Mouse (Mus musculus): ENCODE data around the gene Dad1.

Dad1 gene

DNA sequence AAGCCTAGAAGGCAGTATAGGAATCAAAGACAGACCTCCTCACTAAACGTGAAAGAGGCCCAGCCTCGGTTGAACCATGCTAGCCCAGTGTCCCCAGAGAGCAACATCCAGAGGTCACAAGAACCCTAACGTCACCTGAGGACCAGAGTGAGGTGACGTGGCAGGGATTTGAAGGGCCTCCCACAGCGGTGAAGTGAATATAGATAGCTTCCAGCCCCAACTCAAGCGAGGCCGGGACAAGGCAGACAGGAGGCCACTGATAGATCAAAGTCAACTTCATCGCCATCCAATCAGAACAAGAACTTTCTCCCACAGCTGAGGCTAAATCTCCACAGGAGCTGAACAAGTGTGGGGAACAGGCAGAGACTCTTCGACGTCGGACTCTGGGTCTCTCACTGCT, 28.2 kb downstream of the Dad1 start:
- no peak for DNase-seq (ENCODE audit: low spot score in 2 of 2)

DNA sequence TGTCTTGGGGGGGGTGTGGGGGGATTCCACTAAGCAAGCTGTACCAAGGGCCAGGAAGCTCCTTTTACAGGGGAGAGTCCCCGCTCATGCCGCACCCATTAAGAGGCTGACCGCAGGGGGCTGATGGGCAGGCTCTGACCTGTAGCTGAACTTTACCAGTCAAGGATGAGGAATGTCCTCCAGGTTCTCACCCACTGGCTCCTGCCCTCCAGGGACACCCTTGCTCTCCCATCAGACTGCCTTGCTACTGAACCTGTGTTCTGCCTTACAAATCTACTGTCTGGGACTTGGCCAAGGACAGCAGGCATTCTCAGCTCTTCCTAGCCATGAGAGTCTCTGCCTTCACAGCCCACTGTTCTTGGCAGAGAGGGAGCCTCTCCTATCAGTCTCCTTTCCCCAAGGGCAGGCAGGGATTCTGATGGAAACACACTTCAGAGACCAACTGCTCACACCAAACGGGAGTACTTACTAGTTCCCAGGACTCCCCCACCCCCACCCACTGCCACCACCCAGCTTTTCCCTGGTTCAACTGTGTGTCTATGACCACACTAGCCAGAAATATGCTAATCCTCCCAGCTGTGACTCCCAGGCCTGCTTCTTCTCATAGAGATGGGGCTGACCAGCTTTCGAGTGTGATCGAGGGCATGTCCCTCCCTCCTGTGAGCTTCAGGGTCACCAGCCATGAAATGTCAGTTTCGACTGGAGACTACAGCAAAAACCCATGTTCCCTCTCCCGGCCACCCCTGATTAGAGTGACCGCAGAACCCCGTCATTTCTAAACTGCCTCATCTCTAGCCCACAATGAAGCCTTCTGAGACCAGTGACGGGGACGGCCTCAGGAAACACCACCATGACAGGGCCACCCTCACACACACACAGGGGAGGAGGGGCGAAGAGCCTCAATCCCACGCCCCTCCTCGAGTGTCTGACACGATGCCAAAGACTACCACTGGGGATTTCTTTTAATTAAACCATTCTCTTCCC, 29.1 kb downstream of the Dad1 start:
- no peak for DNase-seq (ENCODE audit: low spot score in 2 of 2)

DNA sequence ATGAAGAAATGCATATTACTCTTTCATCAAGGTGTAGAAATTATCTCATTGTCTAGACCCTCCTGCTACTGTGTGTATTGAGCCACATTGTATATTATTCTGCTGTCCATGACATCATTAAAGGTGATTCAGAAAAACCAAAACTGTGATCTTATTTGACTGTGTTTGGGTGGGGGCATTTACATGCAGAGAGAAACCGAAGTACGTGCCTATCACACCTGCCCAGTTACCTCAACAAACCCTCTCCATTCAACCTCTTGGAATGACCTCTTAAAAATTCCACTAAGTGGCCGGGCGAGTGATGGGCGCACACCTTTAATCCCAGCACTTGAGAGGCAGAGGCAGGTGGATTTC, 29.9 kb downstream of the Dad1 start:
- no peak for DNase-seq (ENCODE audit: low spot score in 2 of 2)

DNA sequence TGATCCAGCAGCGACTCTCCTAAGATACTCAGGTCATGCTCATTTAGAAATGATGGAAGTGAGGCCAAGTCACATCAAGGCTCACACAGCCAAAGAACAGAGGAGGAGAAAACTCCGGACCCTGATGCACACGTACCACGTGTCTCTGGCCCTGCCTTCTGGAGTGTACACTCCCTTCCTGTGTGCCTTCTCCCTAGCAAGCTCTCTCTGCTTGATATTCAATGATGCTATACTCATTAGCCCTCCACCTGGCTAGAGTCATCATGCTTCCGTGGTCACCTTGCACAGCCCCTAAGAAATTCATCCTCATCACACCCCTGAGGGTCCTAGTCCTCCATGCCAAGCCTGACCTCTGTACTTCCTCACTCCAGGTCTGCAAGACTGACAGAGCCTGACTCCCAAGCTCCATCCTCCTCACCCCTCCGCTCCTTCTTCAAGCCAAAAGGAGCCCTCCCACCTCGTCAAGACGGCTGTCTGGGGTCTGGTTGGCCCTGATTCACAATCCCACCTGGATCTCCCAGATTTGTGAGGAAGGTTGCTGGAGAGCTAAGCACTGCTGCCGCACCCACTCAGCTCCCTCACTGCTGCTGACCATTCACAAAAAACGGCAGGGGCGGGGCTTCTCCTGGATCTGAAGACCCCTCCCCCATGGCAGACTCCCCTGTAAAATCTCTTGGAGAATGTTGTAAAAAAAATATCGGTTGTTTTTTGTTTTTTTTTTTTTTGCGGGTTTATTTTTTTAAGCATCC, 30.4 kb downstream of the Dad1 start:
- DNase-seq (ENCODE audit: low spot score in 2 of 2): no peak

DNA sequence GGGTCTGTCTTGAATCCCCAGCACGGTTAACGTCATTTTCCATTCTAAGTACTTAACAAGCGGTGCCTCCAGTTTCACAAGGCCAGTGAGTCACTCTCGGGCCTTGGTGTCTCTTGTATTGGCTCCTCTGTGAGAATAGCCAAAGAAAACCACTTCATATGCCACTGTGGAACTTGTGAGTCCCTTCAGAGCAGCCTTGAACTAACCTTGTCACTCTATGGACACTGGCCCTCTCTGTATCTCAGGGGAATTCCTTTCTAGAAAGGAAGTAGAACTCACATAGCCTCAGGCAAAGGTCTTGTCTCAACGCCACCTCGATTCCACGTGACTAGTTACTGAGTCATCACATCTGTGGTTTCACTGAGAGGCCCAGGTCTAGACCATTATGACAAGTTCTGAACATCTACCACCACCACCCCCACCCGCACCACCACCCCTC, 31.6 kb downstream of the Dad1 start:
- DNase-seq (ENCODE audit: low spot score in 2 of 2): no peak

DNA sequence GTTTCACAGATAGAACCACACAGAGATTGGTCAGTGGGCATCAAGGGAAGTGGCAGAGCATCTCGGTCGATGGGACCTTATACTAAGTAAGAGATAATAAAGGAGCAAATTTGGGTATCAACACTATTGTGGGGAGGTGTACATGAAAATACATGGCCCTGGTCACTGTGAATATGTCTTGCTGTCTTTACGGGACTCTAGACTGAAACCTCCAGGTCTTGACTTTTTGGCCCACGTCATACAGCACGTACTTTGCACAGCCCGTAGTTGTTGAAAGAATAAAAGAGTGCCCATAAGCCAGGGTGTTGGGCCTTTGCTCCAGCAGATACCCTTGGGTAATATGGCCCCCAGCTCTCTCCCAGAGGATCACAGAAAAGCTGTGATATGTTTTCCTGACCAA, 32.3 kb downstream of the Dad1 start:
- DNase-seq (ENCODE audit: low spot score in 2 of 2): no peak

DNA sequence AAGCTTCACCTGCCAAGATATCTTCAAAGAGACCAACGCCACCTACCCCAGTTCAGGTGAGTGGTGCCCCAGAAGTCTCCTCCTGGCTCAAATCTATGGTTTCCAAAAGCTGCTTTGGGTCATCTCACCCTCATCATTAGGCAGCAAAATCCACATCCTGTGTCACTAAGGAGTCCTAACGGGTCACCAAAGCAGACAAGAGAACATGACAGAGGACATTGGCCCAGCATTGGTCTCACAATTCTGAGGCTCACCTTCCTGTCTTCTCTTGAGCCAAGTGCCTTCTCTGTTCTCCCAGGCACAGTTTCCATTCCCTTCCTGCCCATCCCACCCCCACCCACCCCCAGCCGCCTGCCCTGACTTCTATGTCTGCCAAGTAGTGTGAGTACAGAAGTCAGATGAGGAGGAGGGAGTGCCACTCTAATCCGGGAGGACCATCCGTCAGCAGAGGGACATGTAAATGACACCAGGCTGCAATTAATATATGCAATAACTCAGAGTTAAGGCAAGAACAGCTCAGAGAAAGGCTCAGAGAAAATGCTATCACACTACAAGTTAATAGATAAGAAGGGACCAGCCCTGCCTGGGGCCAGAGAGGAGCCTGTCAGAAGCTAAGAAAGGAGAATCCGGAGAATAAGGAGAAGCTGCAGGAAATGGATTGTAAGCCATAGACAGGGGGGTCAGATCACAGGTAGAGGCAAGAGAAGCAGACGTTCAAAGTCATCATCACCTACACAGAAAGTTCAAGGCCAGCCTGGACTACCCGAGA, 33.0 kb downstream of the Dad1 start:
- DNase-seq (ENCODE audit: low spot score in 2 of 2): no peak

DNA sequence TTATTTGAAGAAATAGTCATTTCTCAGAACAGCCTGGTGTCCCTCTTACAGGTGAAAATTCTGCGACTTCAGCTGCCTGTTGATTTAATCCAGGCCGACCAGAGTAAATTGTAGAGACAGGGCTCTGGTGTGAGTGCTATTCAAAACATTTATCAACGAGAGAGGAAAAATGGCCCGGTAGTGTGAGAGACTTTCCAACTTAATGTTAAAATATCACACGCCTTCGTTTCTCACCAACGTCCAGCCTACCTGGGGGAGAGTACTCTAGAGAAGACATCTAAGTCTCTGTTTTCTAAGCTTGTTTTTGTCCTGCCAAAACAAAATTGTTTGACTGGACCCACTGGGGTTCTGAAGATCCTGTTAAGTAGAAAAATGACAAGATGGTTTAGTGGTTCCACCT, 34.1 kb downstream of the Dad1 start:
- no peak for DNase-seq (ENCODE audit: low spot score in 2 of 2)

DNA sequence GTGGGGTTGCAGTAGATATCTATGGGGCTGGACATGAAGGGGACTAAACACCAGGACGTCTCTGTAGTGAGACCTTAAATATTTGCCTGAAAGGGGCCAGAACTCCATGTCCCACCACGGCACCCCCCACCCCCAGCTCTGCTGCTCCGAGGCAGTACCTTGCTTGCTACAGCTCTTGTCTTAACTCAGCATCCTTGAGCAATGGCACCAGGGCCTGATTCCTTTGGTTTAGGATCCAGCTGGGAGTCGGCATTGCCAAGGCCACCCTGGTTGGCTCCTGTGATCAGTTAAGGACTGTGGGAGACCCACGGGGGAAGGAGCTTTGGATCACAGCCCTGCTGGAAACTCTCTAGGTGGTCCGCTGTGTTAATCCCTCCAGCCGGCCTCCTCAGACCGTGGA, 34.6 kb downstream of the Dad1 start:
- no peak for DNase-seq (ENCODE audit: low spot score in 2 of 2)

DNA sequence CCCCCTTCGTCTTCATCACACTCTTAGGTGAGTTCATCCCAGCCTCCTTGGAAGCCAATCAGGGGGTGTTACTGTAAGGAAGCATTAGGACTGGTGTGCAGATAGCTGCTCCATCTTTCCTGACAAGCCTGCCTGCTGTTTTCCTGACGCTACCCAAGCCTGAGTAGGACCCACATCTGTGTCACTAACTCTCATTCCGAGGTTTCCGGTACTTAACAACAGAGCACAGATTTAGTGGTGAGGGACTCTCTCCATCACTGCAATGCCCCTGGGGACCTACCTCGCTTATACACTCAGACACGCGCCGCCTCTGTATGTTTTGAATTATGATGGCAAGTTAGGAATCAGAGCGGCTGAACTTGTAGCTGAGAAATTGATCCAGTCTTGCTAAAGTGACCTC, 35.2 kb downstream of the Dad1 start:
- no peak for DNase-seq (ENCODE audit: low spot score in 2 of 2)

DNA sequence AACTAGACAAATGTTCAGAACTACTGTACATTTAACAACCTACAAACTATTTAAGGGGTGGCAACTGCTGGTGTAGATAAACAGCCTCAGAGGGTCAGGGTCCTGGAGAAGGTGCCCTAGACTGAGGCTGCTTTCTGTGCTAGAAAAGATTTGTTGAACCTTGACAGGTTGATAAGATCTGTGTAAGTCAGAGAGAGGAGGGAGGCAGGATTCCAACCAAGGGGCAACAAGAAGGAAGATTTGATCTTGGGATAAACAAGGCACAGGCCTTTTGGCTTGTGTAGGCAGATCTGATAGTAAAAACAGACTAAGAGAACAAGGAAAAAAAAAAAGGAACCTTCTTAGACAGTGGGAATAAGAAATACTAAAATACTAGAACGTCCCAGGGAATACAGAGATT, 35.7 kb downstream of the Dad1 start:
- no peak for DNase-seq (ENCODE audit: low spot score in 2 of 2)

DNA sequence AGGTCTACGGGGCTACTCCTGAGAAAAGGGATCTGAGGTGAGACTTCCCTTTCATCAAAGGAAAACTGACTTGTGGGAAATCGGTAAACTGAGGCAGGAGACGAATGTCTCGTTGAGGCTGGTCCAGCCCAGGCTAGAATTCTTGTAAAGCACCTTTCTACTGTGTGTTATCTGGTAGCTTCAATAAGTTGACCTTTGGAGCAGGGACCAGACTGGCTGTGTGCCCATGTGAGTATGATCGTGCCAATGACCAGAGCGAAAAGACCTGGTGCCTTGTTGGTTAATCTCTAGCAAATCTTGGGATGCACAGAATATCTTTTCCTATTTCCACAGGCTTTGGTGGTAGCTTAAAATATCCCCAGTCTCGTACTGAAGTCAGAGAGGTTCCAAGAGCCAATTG, 37.8 kb downstream of the Dad1 start:
- DNase-seq (ENCODE audit: low spot score in 2 of 2): no peak

DNA sequence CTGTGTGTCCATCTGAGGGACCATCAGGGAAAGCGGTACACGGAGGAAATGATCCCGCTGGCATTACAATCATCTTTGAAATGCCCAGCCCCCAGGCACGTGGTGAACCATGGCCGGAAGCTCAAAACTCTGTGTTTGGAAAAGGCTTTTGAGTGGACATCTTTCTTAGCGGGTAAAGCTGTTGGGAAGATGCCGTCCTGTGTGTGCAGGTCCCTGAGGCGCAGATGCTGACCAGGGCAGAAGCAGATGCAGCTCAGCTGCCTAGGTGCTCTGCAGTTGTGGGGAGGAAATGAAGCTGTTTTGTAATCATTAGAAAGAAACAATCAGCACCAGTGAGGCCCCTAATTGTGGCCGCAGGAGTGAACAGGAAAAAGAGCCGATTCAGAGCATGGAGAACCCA, 39.0 kb downstream of the Dad1 start:
- no peak for DNase-seq (ENCODE audit: low spot score in 2 of 2)

DNA sequence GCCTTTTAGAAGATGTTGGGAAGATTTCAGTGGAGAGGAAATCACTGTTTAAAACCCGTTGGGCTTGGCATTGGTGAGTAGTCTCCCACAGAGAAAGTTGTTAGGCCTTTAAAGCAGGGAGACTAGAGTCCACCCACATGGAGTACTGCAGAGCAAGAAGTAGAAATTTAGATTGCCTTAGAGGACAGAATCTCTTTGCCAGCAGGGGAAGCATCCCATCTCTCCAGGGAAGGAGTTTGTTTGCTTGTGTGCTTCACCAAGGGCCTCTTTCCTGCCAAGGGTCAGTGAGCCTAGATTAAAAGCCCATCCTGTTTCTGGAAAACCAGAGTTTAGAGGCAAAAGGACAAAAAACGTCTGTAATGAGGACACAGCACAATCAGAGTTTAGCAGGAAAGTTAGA, 39.4 kb downstream of the Dad1 start:
- no peak for DNase-seq (ENCODE audit: low spot score in 2 of 2)

DNA sequence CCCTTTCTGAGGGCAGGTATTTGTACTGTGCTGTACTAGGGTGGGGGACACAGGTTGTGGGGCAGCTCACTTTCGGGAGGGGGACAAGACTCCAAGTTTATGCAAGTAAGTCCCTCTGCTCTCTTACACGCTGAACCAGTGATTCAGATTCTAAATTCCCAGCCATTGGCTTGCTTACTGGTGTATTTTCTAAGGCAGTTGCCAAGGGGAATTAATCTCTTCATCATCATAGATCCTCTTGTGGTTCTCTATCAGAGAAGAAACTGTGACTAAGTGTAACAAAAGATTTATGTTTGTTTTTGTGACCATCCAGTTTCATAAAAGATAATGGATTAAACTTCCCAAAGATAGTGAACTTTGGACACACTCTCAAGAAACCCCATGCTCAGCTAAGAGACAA, 40.2 kb downstream of the Dad1 start:
- no peak for DNase-seq (ENCODE audit: low spot score in 2 of 2)

DNA sequence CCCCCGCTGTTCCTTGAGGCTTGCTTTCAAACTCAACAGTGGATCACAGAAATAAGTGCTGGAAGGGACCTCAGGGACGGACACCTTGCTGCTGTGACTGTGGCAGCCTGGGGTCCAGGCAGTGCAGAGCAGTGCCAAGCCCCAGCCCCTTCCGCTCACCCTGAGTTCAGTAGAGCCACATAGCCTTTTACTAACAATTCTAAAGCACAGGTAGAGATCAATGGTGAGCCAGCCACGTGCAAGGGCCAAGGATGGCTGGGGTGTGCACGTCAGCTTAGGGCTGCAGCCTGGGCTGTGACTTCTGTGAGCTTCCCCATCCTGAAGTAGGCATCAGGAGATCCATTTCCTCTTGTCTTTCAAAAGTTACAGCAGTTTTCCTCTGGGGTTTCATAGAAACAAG, 42.1 kb downstream of the Dad1 start:
- DNase-seq (ENCODE audit: low spot score in 2 of 2): no peak

DNA sequence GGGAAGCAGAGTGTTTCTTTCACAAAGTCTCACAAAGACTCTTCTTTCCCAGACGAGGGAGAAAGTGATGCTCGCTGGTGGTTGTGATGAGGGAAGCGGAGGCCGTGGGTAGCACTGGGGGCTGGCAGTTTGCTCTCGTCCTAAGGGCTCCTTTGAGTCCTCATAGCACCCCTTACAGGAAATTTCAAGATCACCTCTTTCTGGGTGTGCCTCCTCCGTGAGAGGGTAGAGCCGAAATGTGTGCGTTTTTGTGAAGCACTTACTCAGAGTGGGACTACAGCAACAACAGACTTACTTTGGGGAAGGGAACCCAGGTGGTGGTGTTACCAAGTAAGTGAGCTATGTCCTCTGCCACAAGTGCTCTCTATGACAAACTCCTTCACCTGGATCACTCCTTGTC, 42.7 kb downstream of the Dad1 start:
- no peak for DNase-seq (ENCODE audit: low spot score in 2 of 2)

DNA sequence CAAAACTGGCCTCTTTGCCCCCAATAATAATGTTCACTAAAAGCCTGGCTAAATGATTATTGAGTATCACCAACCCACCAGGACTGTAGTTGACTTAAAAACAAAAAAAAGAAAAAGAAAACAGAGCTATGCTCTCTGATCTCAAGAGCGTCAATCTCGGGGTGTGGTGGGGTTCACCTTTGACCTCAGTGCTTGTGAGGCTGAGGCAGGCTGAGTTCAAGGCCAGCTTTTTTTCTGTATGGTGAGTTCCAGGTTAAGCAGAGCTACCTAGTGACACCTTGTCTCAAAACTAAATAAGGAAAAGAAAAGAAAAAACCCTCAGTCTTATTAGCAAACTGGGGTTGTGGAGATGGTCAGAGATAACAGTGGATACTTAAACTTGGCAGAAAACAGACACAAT, 43.5 kb downstream of the Dad1 start:
- DNase-seq (ENCODE audit: low spot score in 2 of 2): no peak

DNA sequence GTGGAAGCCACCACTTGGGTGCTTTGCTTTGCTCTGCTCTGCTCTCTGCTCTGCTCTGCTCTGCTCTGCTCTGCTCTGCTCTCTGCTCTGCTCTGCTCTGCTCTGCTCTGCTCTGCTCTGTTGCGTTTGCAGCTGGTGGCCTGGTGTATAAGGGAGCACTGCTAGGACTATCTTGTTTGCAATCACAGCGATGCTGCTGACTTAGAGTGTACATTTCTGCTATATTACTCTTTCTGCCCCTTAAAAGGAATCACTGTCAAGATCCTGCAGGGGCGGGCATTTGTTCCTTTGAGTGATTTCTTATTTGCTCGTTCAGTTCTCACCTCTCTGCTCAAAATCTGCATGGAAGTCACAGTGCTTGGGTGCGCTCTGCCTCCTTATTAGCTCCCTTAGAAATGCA, 44.0 kb downstream of the Dad1 start:
- DNase-seq (ENCODE audit: low spot score in 2 of 2): no peak

DNA sequence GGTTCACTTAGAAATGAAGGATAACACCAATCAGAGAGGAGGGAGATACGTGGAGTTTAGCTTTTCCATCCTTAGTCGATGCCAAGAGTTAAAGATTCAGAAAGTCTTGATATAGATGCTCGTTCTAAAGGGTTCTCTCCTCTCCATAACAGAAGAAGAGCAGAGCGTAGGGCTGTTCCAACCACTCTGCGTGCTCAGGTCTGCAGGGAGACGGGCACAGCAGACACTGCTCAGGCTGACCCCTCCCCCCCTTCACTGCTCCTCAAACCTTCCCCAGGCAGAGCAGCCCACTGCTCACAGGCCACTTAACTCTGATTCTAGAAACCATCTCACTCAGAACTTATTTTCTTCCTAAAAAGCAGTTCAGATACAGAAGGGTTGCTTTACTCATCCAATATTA, 45.2 kb downstream of the Dad1 start:
- no peak for DNase-seq (ENCODE audit: low spot score in 2 of 2)

DNA sequence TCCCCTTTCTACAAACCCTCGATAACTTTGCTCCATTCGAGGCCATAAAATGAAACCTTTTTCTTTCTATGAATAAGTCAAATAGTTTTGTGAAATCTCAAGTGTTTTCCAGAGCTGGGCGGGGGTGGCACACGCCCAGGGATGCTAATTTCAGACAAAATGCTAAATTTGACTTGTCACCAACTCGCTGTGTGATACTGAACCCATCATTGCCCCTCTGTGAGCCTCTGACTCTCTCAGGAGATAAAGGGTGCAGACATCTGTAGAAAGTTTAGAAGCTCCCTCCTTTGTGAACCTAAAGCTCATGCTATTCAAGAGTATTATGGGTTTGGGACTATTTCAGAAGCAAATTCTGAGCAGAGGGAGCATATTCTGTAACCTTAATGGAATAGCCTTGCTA, 46.0 kb downstream of the Dad1 start:
- no peak for DNase-seq (ENCODE audit: low spot score in 2 of 2)

DNA sequence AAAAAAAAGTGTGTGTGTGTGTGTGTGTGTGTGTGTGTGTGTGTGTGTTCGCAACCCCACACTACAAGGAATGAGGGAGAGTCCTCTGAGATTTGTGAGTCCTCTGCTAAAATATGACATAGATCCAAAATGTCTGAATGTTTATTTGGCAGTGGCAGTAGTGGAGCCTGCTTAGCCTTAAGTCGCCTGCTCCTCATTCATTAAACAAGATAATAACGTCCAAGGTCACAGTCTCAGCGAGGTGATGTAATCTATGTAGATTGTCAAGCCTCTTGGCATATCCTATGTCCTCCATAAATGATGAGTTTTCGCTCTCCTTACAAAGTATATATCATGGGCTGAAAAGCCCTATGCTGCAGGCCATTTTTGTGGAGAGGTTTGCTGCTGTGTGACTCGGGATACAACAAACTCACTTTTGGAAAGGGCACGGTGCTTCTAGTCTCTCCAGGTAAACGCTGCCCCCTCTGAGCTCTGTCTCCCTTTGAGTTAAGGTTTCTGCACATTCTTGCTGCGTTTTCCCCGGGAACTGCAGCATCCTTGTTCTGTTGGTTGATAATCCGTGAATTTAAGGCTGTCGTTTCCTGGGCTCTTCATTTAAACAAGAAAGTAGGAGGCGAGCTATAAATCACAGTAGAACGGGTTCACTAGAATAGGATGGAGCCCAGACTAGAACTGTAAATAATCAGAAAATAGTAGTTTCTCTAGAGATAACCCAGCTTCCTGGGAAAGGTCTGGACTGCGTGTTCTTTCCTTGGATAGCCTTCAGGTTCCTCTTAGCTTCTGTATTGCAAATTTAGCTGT, 47.0 kb downstream of the Dad1 start:
- no peak for DNase-seq (ENCODE audit: low spot score in 2 of 2)
